Mouse (Mus musculus) lung, embryonic 15.5 days (tissue): ENCODE measurements at regions not wholly inside any gene's neighbourhood (a gene's known extent, or its start where the extent isn't known, plus 50 kb on each side); places are given as distances from the start of the nearest gene placed in this dataset.

Source experiments
- ATAC-seq: fragments of 200-750 bp; cut with Nextera tagmentation; 2 replicates; pipeline ENCODE4 v1.8.0; 2017; ENCODE audit warnings: moderate number of reproducible peaks, borderline replicate concordance; ENCODE audit not compliant: low FRiP score, low TSS enrichment; ENCODE audit errors: extremely low read depth
- H3K27ac ChIP-seq: fragments of 300-500 bp; sonication (generic); 2 replicates; pipeline ENCODE4 v1.5.1; 2015; ENCODE audit warnings: moderate library complexity, mild to moderate bottlenecking, inconsistent platforms
- H3K27me3 ChIP-seq: fragments of 300-500 bp; sonication (generic); 2 replicates; pipeline ENCODE4 v1.6.1; 2015; ENCODE audit warnings: inconsistent platforms
- H3K36me3 ChIP-seq: fragments of 300-500 bp; sonication (generic); 2 replicates; pipeline ENCODE4 v1.6.1; 2015; ENCODE audit warnings: inconsistent platforms
- H3K4me1 ChIP-seq: fragments of 300-500 bp; sonication (generic); 2 replicates; pipeline ENCODE4 v1.6.1; 2015; ENCODE audit warnings: inconsistent platforms
- H3K4me2 ChIP-seq: fragments of 300-500 bp; sonication (generic); 2 replicates; pipeline ENCODE4 v1.6.1; 2015; ENCODE audit warnings: inconsistent platforms, mild to moderate bottlenecking, moderate library complexity
- H3K4me3 ChIP-seq: fragments of 300-500 bp; sonication (generic); 2 replicates; pipeline ENCODE4 v1.5.1; 2015; ENCODE audit warnings: mild to moderate bottlenecking, inconsistent platforms
- H3K9ac ChIP-seq: fragments of 300-500 bp; sonication (generic); 2 replicates; pipeline ENCODE4 v1.6.1; 2015; ENCODE audit warnings: inconsistent platforms
- H3K9me3 ChIP-seq: fragments of 300-500 bp; sonication (generic); 2 replicates; pipeline ENCODE4 v1.6.1; 2016; ENCODE audit warnings: inconsistent platforms
- WGBS: fragments of 180-500 bp; shearing (Covaris S2); methylation state at CpG from one replicate; pipeline ENCODE4 v1.1.7; 2015; 5-methylcytosine and 5-hydroxymethylcytosine counted together

- Histone ChIP-seq H3K36me3 (no peaks in the 10 kb centered on the region), H3K4me1 (no peaks in the 10 kb centered on the region), H3K27ac (0 out of 2 replicates have a peak overlapping the region, but pooled peaks have one; percentile 6), H3K4me3 (no peak overlapping the region), H3K27me3 (no peaks in the 10 kb centered on the region), H3K9me3 (no peaks in the 10 kb centered on the region), H3K4me2 (no peak overlapping the region), H3K9ac (no peak overlapping the region)
- no peak for ATAC-seq
- WGBS, result 58% methylated on average over 5 of the region's 5 CpGs
These were observed 2163.3 kb upstream of the Gm7489 start for GRCm38 (mm10) chr15:51721363-51721762.

GRCm38 (mm10) chr15:51724127-51724526 is 2160.6 kb upstream of the Gm7489 start:
- Histone ChIP-seq H3K9ac (no peak overlapping the region), H3K4me2 (no peak overlapping the region), H3K27ac (no peak overlapping the region), H3K4me3 (no peak overlapping the region), H3K4me1 (no peaks in the 10 kb centered on the region), H3K27me3 (no peaks in the 10 kb centered on the region), H3K9me3 (no peaks in the 10 kb centered on the region), H3K36me3 (no peaks in the 10 kb centered on the region)
- ATAC-seq, result no peak
- WGBS, result 70% methylated on average over 7 of the region's 7 CpGs

- H3K36me3 ChIP-seq, result no peaks in the 10 kb centered on the region
- 69% methylated on average over 3 of the region's 3 CpGs for WGBS
- H3K27me3 ChIP-seq, result no peaks in the 10 kb centered on the region
- no peak overlapping the region for H3K4me2 ChIP-seq
- ATAC-seq, result no peak
- H3K9me3 ChIP-seq, result no peaks in the 10 kb centered on the region
- no peak overlapping the region for H3K27ac ChIP-seq
- no peak overlapping the region for H3K4me3 ChIP-seq
- H3K4me1 ChIP-seq, result no peaks in the 10 kb centered on the region
- no peak overlapping the region for H3K9ac ChIP-seq
These were observed 2159.2 kb upstream of the Gm7489 start for GRCm38 (mm10) chr15:51725457-51725856.

- H3K4me1 ChIP-seq, result peaks cover 7% of the 10 kb centered on the region
- no peak overlapping the region for H3K9ac ChIP-seq
- H3K27ac ChIP-seq, result no peak overlapping the region
- WGBS, result 80% methylated on average over 10 of the region's 10 CpGs
- H3K4me3 ChIP-seq, result no peak overlapping the region
- no peaks in the 10 kb centered on the region for H3K36me3 ChIP-seq
- H3K9me3 ChIP-seq, result no peaks in the 10 kb centered on the region
- H3K27me3 ChIP-seq, result no peaks in the 10 kb centered on the region
- ATAC-seq, result no peak
- H3K4me2 ChIP-seq, result no peak overlapping the region
These were observed 2154.6 kb upstream of the Gm7489 start for GRCm38 (mm10) chr15:51730106-51730505.

- peaks cover 7% of the 10 kb centered on the region for H3K4me1 ChIP-seq
- no peak overlapping the region for H3K4me2 ChIP-seq
- H3K36me3 ChIP-seq, result no peaks in the 10 kb centered on the region
- 32% methylated on average over 12 of the region's 12 CpGs for WGBS
- H3K27me3 ChIP-seq, result no peaks in the 10 kb centered on the region
- no peaks in the 10 kb centered on the region for H3K9me3 ChIP-seq
- no peak overlapping the region for H3K9ac ChIP-seq
- peak; percentile 64; the same call in 1 of the 2 replicates for ATAC-seq
- peak overlapping the region; percentile 35; the same call in 1 of the 2 replicates for H3K27ac ChIP-seq
- H3K4me3 ChIP-seq, result no peak overlapping the region
These were observed 2153.8 kb upstream of the Gm7489 start for GRCm38 (mm10) chr15:51730805-51731412.

- 87% methylated on average over 1 of the region's 1 CpGs for WGBS
- Histone ChIP-seq H3K27ac (no peak overlapping the region), H3K4me3 (no peak overlapping the region), H3K27me3 (no peaks in the 10 kb centered on the region), H3K9ac (no peak overlapping the region), H3K4me1 (peaks cover 7% of the 10 kb centered on the region), H3K36me3 (no peaks in the 10 kb centered on the region), H3K9me3 (no peaks in the 10 kb centered on the region), H3K4me2 (no peak overlapping the region)
- ATAC-seq, result no peak
These were observed 2150.5 kb upstream of the Gm7489 start for GRCm38 (mm10) chr15:51734194-51734593.
